Mouse (Mus musculus) liver, embryonic 12.5 days (tissue): ENCODE results near the gene Vmn1r67. TPM values are rescaled to one million over a fixed set of nuclear protein-coding genes. Genes with fewer than 3 reads are reported as not detected.

ENCODE experiments used
- ATAC-seq: fragments of 200-750 bp; cut with Nextera tagmentation; 2 replicates; pipeline ENCODE4 v1.8.0; 2017; ENCODE audit warnings: moderate number of reproducible peaks, mild to moderate bottlenecking, moderate library complexity
- H3K27ac ChIP-seq: fragments of 300-500 bp; sonication (generic); 2 replicates; pipeline ENCODE4 v1.5.1; 2016; ENCODE audit warnings: mild to moderate bottlenecking
- H3K27me3 ChIP-seq: fragments of 300-500 bp; sonication (generic); replicated peaks from 2 replicates; pipeline ENCODE4 v1.6.1; 2016; ENCODE audit warnings: mild to moderate bottlenecking, moderate library complexity
- H3K36me3 ChIP-seq: fragments of 300-500 bp; sonication (generic); 2 replicates; pipeline ENCODE4 v1.6.1; 2016; ENCODE audit warnings: mild to moderate bottlenecking, moderate library complexity
- H3K4me1 ChIP-seq: fragments of 300-500 bp; sonication (generic); 2 replicates; pipeline ENCODE4 v1.6.1; 2016
- H3K4me2 ChIP-seq: fragments of 300-500 bp; sonication (generic); 2 replicates; pipeline ENCODE4 v1.6.1; 2016; ENCODE audit warnings: mild to moderate bottlenecking, moderate library complexity
- H3K4me3 ChIP-seq: fragments of 300-500 bp; sonication (generic); 2 replicates; pipeline ENCODE4 v1.5.1; 2016; ENCODE audit warnings: mild to moderate bottlenecking, moderate library complexity
- H3K9ac ChIP-seq: fragments of 300-500 bp; sonication (generic); 2 replicates; pipeline ENCODE4 v1.6.1; 2016; ENCODE audit warnings: mild to moderate bottlenecking, moderate library complexity
- H3K9me3 ChIP-seq: fragments of 300-500 bp; sonication (generic); replicated peaks from 2 replicates; pipeline ENCODE4 v1.6.1; 2016; ENCODE audit warnings: mild to moderate bottlenecking, moderate library complexity
- WGBS: fragments of 180-500 bp; shearing (Covaris S2); methylation state at CpG from one replicate; pipeline ENCODE4 v1.1.7; 2016; ENCODE audit not compliant: insufficient replicate concordance; 5-methylcytosine and 5-hydroxymethylcytosine counted together
- polyA plus RNA-seq: library from polyadenylated mRNA; unstranded; fragments of >200 nt; fragmentation: Nextera tagmentation; extraction: Ambion mirVana; gene quantifications from 2 replicates; pipeline ENCODE4 v1.2.1, GENCODE M21; 2016

The Vmn1r67 gene
- not detected in 2 replicates for polyA plus RNA-seq

DNA sequence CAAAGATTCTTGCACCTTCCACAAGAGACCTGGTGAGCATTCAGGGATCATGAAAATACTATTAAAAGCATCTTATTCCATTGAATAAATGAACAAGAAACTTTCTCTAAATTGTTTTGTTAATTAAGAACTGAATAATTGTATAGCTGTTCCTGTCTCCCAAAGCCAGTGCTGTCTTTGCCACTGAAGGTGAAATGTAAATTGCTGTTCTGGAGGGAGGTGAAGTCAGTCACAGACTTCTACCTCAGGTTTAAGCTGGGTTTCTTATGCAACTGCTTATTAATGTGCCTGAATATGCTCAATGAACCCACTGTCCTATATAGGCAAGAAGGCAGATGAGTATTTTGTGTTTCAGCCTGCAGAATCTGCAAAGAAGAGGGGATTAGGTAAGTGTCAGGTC lies at the start of gene Vmn1r67:
TSS of gene Vmn1r67 (plus strand) at position 301 of the 400 bp plus-strand sequence.
- no peaks in the 10 kb centered on the region for H3K36me3 ChIP-seq
- H3K9ac ChIP-seq = no peak within 1 kb of the TSS
- no peak within 1 kb of the TSS for H3K27ac ChIP-seq
- ATAC-seq = no peak
- H3K27me3 ChIP-seq = no peaks in the 10 kb centered on the region
- H3K9me3 ChIP-seq = 0 out of 2 replicates have a peak, but pooled peaks cover 3% of the 10 kb centered on the region
- no peaks in the 10 kb centered on the region for H3K4me1 ChIP-seq
- H3K4me3 ChIP-seq = no peak within 1 kb of the TSS
- no peak within 1 kb of the TSS for H3K4me2 ChIP-seq

DNA sequence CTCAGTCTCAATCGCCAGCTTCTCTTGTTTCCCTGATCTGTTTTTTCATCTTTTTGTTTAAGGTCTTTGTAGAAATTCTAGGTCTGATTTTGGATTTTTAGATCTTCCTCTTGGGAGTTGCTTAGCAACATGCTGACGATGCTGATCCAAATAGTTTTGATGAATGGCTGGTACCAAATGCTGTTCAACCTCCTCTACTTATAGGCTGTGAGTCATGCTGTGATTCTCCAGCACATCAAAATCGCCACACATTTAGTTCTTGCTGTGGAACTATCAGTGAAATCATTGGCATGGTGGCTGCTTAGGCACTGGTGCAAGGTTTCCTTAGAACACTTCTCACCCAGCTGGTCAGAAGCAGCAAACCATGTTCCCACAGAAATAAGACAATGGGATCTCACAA lies 15.0 kb downstream of the Vmn1r67 start:
- no peaks in the 10 kb centered on the region for H3K9me3 ChIP-seq
- no peak overlapping the region for H3K4me2 ChIP-seq
- no peak overlapping the region for H3K27ac ChIP-seq
- 49% methylated on average over 3 of the region's 3 CpGs for WGBS
- no peak overlapping the region for H3K4me3 ChIP-seq
- H3K9ac ChIP-seq = no peak overlapping the region
- ATAC-seq = no peak
- H3K27me3 ChIP-seq = no peaks in the 10 kb centered on the region
- no peaks in the 10 kb centered on the region for H3K4me1 ChIP-seq
- H3K36me3 ChIP-seq = no peaks in the 10 kb centered on the region

- H3K27me3 ChIP-seq = no peaks in the 10 kb centered on the region
- H3K4me3 ChIP-seq = no peak overlapping the region
- ATAC-seq = no peak
- H3K36me3 ChIP-seq = no peaks in the 10 kb centered on the region
- H3K9ac ChIP-seq = no peak overlapping the region
- H3K4me1 ChIP-seq = no peaks in the 10 kb centered on the region
- H3K4me2 ChIP-seq = no peak overlapping the region
- H3K27ac ChIP-seq = no peak overlapping the region
- H3K9me3 ChIP-seq = no peaks in the 10 kb centered on the region
These were observed 36.7 kb downstream of the Vmn1r67 start for GRCm38 (mm10) chr7:10479813-10480212.

DNA sequence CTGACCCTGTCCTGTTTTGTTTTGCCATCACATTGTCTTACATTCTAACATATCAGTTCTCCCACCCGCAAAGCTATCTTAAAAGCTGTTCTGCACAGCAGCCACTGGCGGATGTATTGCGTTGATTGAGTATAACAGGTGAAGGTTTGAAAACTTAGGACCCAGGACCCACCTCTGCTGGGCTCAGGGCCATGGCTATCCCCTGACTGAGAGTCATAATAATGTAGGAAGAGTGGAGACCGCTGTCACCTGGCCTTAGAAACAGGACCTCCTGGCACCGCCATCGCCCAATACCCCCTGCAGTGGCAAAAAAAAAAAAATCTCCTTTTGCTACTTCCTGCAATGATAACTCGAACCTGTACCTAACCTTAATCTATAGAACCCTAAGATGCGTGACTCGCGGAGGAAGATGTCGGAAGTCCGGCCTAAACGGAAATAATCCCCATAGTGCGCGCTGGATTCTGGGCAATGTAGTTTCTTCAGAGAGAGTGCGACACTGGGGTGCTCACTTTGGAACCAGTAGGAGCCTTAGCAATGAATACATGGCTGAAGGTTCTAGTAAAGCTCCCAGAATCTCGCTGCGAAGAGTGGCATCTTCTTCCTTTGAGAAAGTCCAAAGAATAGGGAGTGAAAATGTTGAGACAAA lies 37.6 kb downstream of the Vmn1r67 start:
- no peak for ATAC-seq
- no peak overlapping the region for H3K9ac ChIP-seq
- no peaks in the 10 kb centered on the region for H3K27me3 ChIP-seq
- no peaks in the 10 kb centered on the region for H3K36me3 ChIP-seq
- no peak overlapping the region for H3K27ac ChIP-seq
- H3K9me3 ChIP-seq = no peaks in the 10 kb centered on the region
- no peaks in the 10 kb centered on the region for H3K4me1 ChIP-seq
- no peak overlapping the region for H3K4me3 ChIP-seq
- WGBS = 50% methylated on average over 18 of the region's 18 CpGs
- no peak overlapping the region for H3K4me2 ChIP-seq

DNA sequence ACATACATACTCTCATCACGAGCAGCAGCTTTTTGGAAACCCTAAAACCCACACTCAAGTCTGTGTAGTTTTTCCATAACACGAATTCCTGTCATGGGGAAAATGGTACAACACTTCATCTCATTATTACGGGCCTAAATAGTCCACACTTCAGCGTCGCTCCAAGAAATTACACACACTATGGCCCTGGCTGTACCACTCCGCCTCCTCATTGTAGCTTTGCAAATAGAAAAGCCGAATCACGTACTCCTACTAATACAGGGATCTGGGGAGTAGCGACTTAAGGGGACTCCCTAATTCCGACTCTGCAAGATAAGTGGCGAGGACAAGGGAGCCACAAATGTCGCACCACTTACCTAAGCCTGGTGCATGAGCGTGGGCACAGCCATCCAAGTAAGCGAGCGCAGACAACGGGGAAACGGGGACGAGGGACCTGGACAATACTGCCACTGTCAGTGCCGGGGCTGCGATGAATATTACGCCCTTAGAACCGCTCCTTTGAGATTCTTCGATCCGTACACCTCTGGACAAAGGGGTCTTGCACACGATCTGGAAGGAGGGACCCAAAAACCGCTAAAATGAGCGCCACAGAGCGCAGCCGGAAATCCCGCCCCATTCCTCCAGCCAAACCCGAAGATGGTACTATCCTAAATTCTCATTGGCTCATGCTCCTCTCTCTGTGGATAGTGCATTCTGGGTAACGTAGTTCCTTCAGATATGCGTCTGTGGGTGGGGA lies 51.8 kb downstream of the Vmn1r67 start, which contains the start of gene Zik1:
TSS of gene Zik1 (minus strand) at position 609 of the 736 bp plus-strand sequence.
- Histone ChIP-seq H3K9ac (peak within 1 kb of the TSS; percentile 70), H3K36me3 (peaks cover 27% of the 10 kb centered on the region), H3K27me3 (no peaks in the 10 kb centered on the region), H3K4me2 (peak within 1 kb of the TSS; percentile 70), H3K9me3 (no peaks in the 10 kb centered on the region), H3K4me1 (peaks cover 11% of the 10 kb centered on the region; the same call in 1 of the 2 replicates), H3K4me3 (peak within 1 kb of the TSS; percentile 69), H3K27ac (no peak within 1 kb of the TSS)
- peak; percentile 98 for ATAC-seq
- 3% methylated on average over 33 of the region's 33 CpGs for WGBS

DNA sequence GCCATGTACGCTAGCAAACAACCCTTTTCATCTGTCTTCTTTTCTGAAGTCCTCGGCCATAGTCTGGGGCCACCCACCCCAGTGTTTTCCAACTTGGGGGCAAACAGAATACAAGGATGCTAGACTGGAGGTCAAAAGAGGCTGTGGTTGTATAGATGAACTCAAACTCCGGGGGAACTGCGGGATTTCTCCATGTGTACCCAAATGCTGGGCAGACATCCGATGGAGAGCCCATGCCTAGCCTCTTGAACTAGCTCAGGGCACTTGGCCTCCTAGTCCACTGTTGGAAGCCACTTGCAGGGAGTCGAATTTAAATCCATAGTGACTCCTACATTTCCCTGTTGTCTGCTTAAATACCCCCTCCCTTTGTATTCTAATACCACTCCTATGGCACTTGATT lies 52.4 kb downstream of the Vmn1r67 start:
- Histone ChIP-seq H3K36me3 (peaks cover 21% of the 10 kb centered on the region), H3K4me1 (peaks cover 11% of the 10 kb centered on the region; the same call in 1 of the 2 replicates), H3K4me2 (peak overlapping the region; percentile 70), H3K9me3 (no peaks in the 10 kb centered on the region), H3K27ac (no peak overlapping the region), H3K9ac (no peak overlapping the region), H3K4me3 (peak overlapping the region; percentile 69), H3K27me3 (no peaks in the 10 kb centered on the region)
- no peak for ATAC-seq
- WGBS = 32% methylated on average over 6 of the region's 6 CpGs

Other genes with a start within 250 kb of the Vmn1r67 start
- gene Vmn1r66, start 165.3 kb upstream of the Vmn1r67 start, polyA plus RNA-seq = not detected in 2 replicates
- gene Zik1, start 52.1 kb downstream of the Vmn1r67 start, polyA plus RNA-seq = 4.1 and 4.2 TPM in 2 replicates
- gene Vmn1r68, start 115.2 kb downstream of the Vmn1r67 start, polyA plus RNA-seq = not detected in 2 replicates
- gene Vmn1r69, start 170.3 kb downstream of the Vmn1r67 start, polyA plus RNA-seq = not detected in 2 replicates
- gene Vmn1r70, start 188.2 kb downstream of the Vmn1r67 start, polyA plus RNA-seq = not detected in 2 replicates
- not detected in 2 replicates for gene Nlrp4b, start 244.5 kb downstream of the Vmn1r67 start, polyA plus RNA-seq